Mouse (Mus musculus): ENCODE results near the gene Dennd4a. TPM values are rescaled to one million over a fixed set of nuclear protein-coding genes. Genes with fewer than 3 reads are reported as not detected.

Dennd4a gene
- total and polyA plus RNA-seq, 2 experiments from 2014 or later = 7.1 to 15.2 TPM

DNA sequence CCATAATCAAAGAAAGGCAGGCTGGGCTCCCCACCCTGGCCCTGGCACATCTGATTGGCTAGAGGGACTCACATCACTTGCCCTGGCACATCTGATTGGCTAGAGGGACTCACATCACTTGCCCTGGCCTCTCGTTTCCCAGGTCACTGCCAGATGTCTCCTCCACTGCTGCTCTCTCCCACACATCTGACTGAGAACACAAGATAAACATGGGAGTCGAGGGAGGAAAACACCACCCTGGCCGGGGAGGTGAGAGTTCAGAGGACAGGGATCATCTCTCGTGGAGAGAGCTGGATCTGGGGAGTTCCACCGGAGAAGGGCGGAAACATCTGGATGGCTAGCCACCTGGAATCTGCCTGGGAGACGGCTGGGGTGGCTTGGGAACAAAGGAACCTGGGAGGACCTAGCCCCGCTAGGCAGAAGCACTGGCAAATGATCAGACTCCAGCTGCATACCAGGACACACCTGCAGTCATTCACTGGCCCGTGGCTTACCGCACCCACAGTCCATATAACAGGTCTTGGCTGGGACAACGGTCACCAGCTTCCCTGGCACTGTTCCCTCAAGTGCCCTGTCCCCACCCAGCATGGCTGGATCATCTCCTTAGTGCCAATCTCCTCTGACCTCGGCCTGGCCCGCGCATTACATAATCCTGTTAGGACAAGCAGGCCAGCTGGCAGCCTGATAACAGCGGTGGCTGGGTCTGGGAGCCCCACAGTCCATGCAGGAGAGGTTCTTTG lies 123.0 kb downstream of the Dennd4a start:
- Histone ChIP-seq H3K27me3 (ENCODE audit: insufficient read depth, low read length) (no peaks in the 10 kb centered on the region), H3K9ac (replicated peaks; ENCODE audit: low read length, poor library complexity, severe bottlenecking) (no peak overlapping the region), H3K4me1 (ENCODE audit: insufficient read depth, low read length) (no peaks in the 10 kb centered on the region), H3K36me3 (ENCODE audit: insufficient read depth, low read length) (no peaks in the 10 kb centered on the region), H3K4me3 (ENCODE audit: low read depth, low read length) (no peak overlapping the region), H3K4me2 (ENCODE audit: low read depth, low read length, poor library complexity, severe bottlenecking) (no peak overlapping the region), H3K27ac (ENCODE audit: low read depth, low read length) (no peak overlapping the region), H3K9me3 (ENCODE audit: low read length) (no peaks in the 10 kb centered on the region)
- no peak for TF ChIP-seq CTCF (IDR thresholded peaks at IDR 0.05)
- whole genome bisulfite sequencing = 56% methylated on average over 15 of the region's 15 CpGs
- DNase-seq (ENCODE audit: low spot score) (no peak), ATAC-seq (ENCODE audit: low FRiP score) (no peak)

DNA sequence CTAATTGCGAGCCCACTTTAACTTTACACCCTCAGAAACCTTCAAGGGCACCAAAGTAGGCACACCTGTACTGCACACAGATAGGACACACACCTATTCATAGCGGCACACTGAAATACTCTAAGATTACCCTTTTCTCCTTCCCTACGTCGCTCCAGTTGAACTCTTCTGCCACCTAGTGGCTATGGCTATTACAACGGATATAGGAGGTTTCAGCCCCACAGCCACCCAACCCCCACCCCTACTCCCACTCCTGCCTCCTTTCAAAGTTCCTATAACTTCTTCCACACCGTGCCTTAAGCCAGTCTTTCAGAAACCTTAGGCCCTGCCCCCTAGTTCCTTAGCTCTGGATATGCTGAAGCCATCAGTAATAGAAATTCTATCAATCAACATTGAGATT lies 125.4 kb downstream of the Dennd4a start:
- no peak overlapping the region for H3K4me3 ChIP-seq (ENCODE audit: low read depth, low read length)
- H3K4me1 ChIP-seq (ENCODE audit: insufficient read depth, low read length) = no peaks in the 10 kb centered on the region
- no peaks in the 10 kb centered on the region for H3K36me3 ChIP-seq (ENCODE audit: insufficient read depth, low read length)
- H3K9ac ChIP-seq (replicated peaks; ENCODE audit: low read length, poor library complexity, severe bottlenecking) = no peak overlapping the region
- TF ChIP-seq CTCF (IDR thresholded peaks at IDR 0.05) = peak; percentile 72
- 9% methylated on average over 6 of the region's 6 CpGs for WGBS
- H3K4me2 ChIP-seq (ENCODE audit: low read depth, low read length, poor library complexity, severe bottlenecking) = no peak overlapping the region
- no peaks in the 10 kb centered on the region for H3K9me3 ChIP-seq (ENCODE audit: low read length)
- DNase-seq (ENCODE audit: low spot score) = peak; percentile 56
- no peaks in the 10 kb centered on the region for H3K27me3 ChIP-seq (ENCODE audit: insufficient read depth, low read length)
- ATAC-seq (ENCODE audit: low FRiP score) = no peak
- no peak overlapping the region for H3K27ac ChIP-seq (ENCODE audit: low read depth, low read length)

DNA sequence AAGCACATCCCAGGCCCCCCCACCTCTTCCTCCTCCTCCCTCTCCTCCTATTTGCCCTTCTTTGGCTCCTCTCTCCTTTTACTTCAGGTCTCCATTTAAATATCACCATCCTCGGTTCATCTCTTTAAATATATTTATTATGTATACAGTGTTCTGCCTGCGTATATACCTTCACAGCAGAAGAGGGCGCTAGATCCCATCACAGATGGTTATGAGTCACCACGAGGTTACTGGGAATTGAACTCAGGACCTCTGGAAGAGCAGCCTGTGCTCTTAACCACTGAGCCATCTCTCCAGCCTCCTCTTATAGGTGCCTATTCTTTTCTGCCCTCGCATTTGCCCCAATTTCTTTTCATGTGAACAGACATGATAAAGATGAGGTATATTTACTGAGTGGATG lies 126.4 kb downstream of the Dennd4a start:
- H3K4me1 ChIP-seq (ENCODE audit: insufficient read depth, low read length) = no peaks in the 10 kb centered on the region
- H3K27ac ChIP-seq (ENCODE audit: low read depth, low read length) = no peak overlapping the region
- H3K36me3 ChIP-seq (ENCODE audit: insufficient read depth, low read length) = no peaks in the 10 kb centered on the region
- H3K9me3 ChIP-seq (ENCODE audit: low read length) = no peaks in the 10 kb centered on the region
- WGBS = 57% methylated on average over 5 of the region's 5 CpGs
- DNase-seq (ENCODE audit: low spot score) = no peak
- no peak for ATAC-seq (ENCODE audit: low FRiP score)
- no peak overlapping the region for H3K4me2 ChIP-seq (ENCODE audit: low read depth, low read length, poor library complexity, severe bottlenecking)
- no peak overlapping the region for H3K9ac ChIP-seq (replicated peaks; ENCODE audit: low read length, poor library complexity, severe bottlenecking)
- H3K4me3 ChIP-seq (ENCODE audit: low read depth, low read length) = no peak overlapping the region
- TF ChIP-seq CTCF (IDR thresholded peaks at IDR 0.05) = peak; percentile 19; the same call in 1 of the 2 replicates
- H3K27me3 ChIP-seq (ENCODE audit: insufficient read depth, low read length) = no peaks in the 10 kb centered on the region

DNA sequence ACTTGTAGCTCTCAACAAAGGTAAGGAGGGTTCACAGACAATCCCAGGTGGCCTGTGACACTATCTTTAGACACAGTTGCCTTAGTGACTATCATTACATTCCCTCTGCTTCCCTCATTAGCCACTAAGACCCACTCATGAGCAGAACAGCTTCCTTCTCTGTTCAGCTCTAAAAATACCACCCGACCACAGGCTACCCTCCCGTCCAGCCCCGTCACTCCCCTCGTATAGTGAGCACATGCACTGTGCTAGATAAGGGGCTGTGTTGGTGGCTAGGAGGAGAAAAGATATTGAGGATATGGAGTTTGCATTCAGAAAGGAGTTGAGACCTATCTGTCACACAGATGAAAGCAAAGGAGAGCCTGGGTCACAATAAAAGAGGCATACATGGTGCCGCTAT lies 127.4 kb downstream of the Dennd4a start:
- Histone ChIP-seq H3K4me3 (ENCODE audit: low read depth, low read length) (no peak overlapping the region), H3K4me1 (ENCODE audit: insufficient read depth, low read length) (no peaks in the 10 kb centered on the region), H3K4me2 (ENCODE audit: low read depth, low read length, poor library complexity, severe bottlenecking) (no peak overlapping the region), H3K36me3 (ENCODE audit: insufficient read depth, low read length) (no peaks in the 10 kb centered on the region), H3K27ac (ENCODE audit: low read depth, low read length) (no peak overlapping the region), H3K9me3 (ENCODE audit: low read length) (no peaks in the 10 kb centered on the region), H3K9ac (replicated peaks; ENCODE audit: low read length, poor library complexity, severe bottlenecking) (no peak overlapping the region), H3K27me3 (ENCODE audit: insufficient read depth, low read length) (no peaks in the 10 kb centered on the region)
- TF ChIP-seq CTCF (IDR thresholded peaks at IDR 0.05) = no peak
- 75% methylated on average over 5 of the region's 5 CpGs for WGBS
- ATAC-seq (ENCODE audit: low FRiP score) (no peak), DNase-seq (ENCODE audit: low spot score) (no peak)

DNA sequence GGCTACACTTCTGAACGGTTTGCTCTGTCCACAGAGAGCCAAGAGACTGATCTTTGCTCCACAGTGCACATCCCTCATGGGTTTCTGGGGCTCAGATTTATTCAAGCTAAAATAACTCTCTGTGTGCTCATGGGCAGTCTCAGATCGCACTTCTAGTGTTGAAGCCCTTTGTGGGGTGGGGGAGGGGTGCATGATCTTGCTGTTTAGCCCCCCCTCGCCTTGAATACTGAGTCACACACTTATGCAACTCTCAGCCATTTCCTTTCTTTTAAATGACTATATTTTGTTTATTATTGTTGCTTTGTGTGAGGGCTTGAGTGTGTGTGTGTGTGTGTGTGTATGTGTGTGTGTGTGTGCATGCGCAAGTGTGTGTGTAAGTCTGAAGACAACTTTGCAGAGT lies 128.1 kb downstream of the Dennd4a start:
- TF ChIP-seq CTCF (IDR thresholded peaks at IDR 0.05) = no peak
- WGBS = 52% methylated on average over 4 of the region's 4 CpGs
- H3K27me3 ChIP-seq (ENCODE audit: insufficient read depth, low read length) = no peaks in the 10 kb centered on the region
- ATAC-seq (ENCODE audit: low FRiP score) (no peak), DNase-seq (ENCODE audit: low spot score) (no peak)
- H3K4me1 ChIP-seq (ENCODE audit: insufficient read depth, low read length) = no peaks in the 10 kb centered on the region
- H3K4me2 ChIP-seq (ENCODE audit: low read depth, low read length, poor library complexity, severe bottlenecking) = no peak overlapping the region
- no peak overlapping the region for H3K27ac ChIP-seq (ENCODE audit: low read depth, low read length)
- H3K9me3 ChIP-seq (ENCODE audit: low read length) = no peaks in the 10 kb centered on the region
- no peaks in the 10 kb centered on the region for H3K36me3 ChIP-seq (ENCODE audit: insufficient read depth, low read length)
- no peak overlapping the region for H3K9ac ChIP-seq (replicated peaks; ENCODE audit: low read length, poor library complexity, severe bottlenecking)
- H3K4me3 ChIP-seq (ENCODE audit: low read depth, low read length) = no peak overlapping the region

DNA sequence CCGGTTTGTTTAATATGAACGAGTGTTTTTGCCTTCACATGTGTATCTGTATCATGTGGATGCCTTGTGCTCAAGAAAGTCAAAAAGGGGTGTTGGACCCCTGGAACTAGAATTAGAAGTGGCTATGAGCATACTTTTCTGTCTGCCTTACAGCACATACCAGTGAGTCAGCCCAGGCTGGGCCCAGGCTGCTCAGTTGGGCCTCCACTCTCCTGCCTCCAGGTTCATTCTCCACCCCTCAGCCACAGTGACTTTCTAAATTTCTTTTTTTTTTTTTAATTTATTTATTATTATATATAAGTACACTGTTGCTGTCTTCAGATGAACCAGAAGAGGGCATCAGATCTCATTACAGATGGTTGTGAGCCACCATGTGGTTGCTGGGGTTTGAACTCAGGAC lies 128.7 kb downstream of the Dennd4a start:
- no peak for ATAC-seq (ENCODE audit: low FRiP score)
- no peaks in the 10 kb centered on the region for H3K36me3 ChIP-seq (ENCODE audit: insufficient read depth, low read length)
- DNase-seq (ENCODE audit: low spot score) = no peak

More for the DNA sequence above, 128.7 kb downstream of the Dennd4a start:
- no peaks in the 10 kb centered on the region for H3K27me3 ChIP-seq (ENCODE audit: insufficient read depth, low read length)
- no peaks in the 10 kb centered on the region for H3K9me3 ChIP-seq (ENCODE audit: low read length)
- no peak overlapping the region for H3K27ac ChIP-seq (ENCODE audit: low read depth, low read length)
- H3K4me2 ChIP-seq (ENCODE audit: low read depth, low read length, poor library complexity, severe bottlenecking) = no peak overlapping the region
- WGBS = 79% methylated on average over 2 of the region's 2 CpGs
- H3K4me3 ChIP-seq (ENCODE audit: low read depth, low read length) = no peak overlapping the region
- H3K4me1 ChIP-seq (ENCODE audit: insufficient read depth, low read length) = no peaks in the 10 kb centered on the region
- H3K9ac ChIP-seq (replicated peaks; ENCODE audit: low read length, poor library complexity, severe bottlenecking) = no peak overlapping the region
- TF ChIP-seq CTCF (IDR thresholded peaks at IDR 0.05) = no peak

Data from midbrain, postnatal 0 days (tissue).